Mouse (Mus musculus) olfactory bulb, adult 2 months (tissue): Measurements from ENCODE around the gene Naa25.

Source experiments
- CTCF ChIP-seq: fragments of 200-500 bp; IDR thresholded peaks from 2 replicates; pipeline ENCODE4 v1.5.1; 2012; ENCODE audit warnings: low read depth, mild to moderate bottlenecking, low read length, moderate library complexity; ENCODE audit not compliant: insufficient read depth
- POLR2A ChIP-seq: fragments of 200-500 bp; IDR thresholded peaks from 2 replicates; pipeline ENCODE4 v1.6.1; 2012; ENCODE audit warnings: mild to moderate bottlenecking, low read depth, low read length, moderate library complexity; ENCODE audit not compliant: insufficient read depth

- no peak for TF ChIP-seq CTCF
- no peak for TF ChIP-seq POLR2A
Observed at GRCm38 (mm10) chr5:121400849-121401248, 3.1 kb downstream of the Naa25 start.
